Comparison of ENCODE assay signal across 9 mouse cellular contexts in the genomic region with DNA sequence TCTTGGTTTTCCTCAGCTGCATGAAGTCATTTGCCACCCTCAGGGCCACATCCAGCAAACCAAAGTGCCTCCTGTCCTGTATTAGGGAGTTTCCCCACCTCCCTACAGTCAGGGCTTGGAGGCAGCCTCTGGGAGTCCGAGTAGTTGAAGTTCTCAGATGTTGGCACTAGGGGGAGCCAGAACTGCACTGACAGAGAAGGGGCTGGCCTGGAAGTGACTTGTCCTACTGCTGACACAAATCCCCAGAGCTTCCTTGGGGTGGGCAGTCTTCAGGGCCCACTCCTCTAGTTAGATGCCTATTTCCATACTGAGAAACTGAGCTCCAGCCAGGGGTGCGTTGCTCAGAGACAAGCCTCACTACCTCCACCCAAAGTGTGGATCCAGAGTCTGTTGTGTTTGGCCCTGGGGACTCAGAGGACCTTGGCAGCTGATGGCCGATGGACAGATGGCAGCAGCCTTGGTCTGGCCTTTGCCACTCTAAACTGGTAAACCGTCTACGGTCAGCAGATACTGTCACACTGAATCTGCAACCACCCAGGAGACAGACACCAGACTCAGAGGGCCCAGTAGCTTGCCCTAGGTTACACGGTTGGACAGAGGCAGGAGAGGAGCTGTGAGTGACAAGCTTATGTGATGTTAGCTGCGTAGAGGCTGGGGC. TPM values are rescaled to one million over a fixed set of nuclear protein-coding genes. Genes with fewer than 3 reads are reported as not detected.
DNase-seq lines count a peak whose midpoint lies in the region; ATAC-seq and TF ChIP-seq lines count a peak whose summit lies in the region.
"Had no signal": no experiment of that assay in that cellular context is flagged by ENCODE, and none has a peak within 500 bp of the region (broad histone marks: within the 10 kb centered on the region; RNA-seq: fewer than 3 reads in every experiment).

No protein-coding gene starts in this region.

- no peak overlapping the region for H3K9ac ChIP-seq in limb, embryonic 13.5 days
- H3K9ac ChIP-seq in stomach, embryonic 15.5 days = no peak overlapping the region

- no peaks in the 10 kb centered on the region for H3K27me3 ChIP-seq in kidney, adult 2 months (replicated peaks; ENCODE audit: control insufficient read depth, insufficient read depth, low read length)
- H3K27me3 ChIP-seq in limb, embryonic 13.5 days = no peaks in the 10 kb centered on the region
- H3K27me3 ChIP-seq in stomach, embryonic 15.5 days (replicated peaks) = no peaks in the 10 kb centered on the region

- H3K4me1 ChIP-seq in kidney, adult 2 months (ENCODE audit: control insufficient read depth, insufficient read depth, low read length) = no peaks in the 10 kb centered on the region
- peaks cover 28% of the 10 kb centered on the region for H3K4me1 ChIP-seq in limb, embryonic 13.5 days
- H3K4me1 ChIP-seq in stomach, embryonic 15.5 days = peaks cover 24% of the 10 kb centered on the region

- TF ChIP-seq POLR2A in kidney, adult 2 months (IDR thresholded peaks at IDR 0.05; ENCODE audit: low read depth, low read length) = no peak

- no peak overlapping the region for H3K27ac ChIP-seq in kidney, adult 2 months (ENCODE audit: insufficient read depth, low read depth, low read length)
- H3K27ac ChIP-seq in limb, embryonic 13.5 days = peak overlapping the region; percentile 15; the same call in 1 of the 2 replicates
- H3K27ac ChIP-seq in stomach, embryonic 15.5 days = peak overlapping the region; percentile 21; the same call in 1 of the 2 replicates

- H3K4me2 ChIP-seq in limb, embryonic 13.5 days (replicated peaks) = no peak overlapping the region
- H3K4me2 ChIP-seq in stomach, embryonic 15.5 days = no peak overlapping the region

- DNase-seq in CD4-positive helper T cell, adult 2 months (ENCODE audit: low read depth, low spot score) = peak; percentile 75
- DNase-seq in adrenal gland, adult 8-10 months = peak; percentile 73
- peak; percentile 85 for DNase-seq in embryo, embryonic 11 days
- DNase-seq in heart, adult 8-10 months (ENCODE audit: low spot score) = peak; percentile 87
- DNase-seq in kidney, adult 2 months = peak; percentile 85
- DNase-seq in monocyte, adult 2 months (ENCODE audit: low read depth in 1 of 2, low spot score in 2 of 2) = peak; percentile 58 to 69

- TF ChIP-seq CTCF in kidney, adult 2 months (conservative IDR thresholded peaks at IDR 0.05; ENCODE audit: insufficient read depth, insufficient read length, low read depth, low read length) = peak; percentile 97

- H3K4me3 ChIP-seq in kidney, adult 2 months (ENCODE audit: insufficient read depth, low read depth, low read length) = no peak overlapping the region
- no peak overlapping the region for H3K4me3 ChIP-seq in limb, embryonic 13.5 days
- no peak overlapping the region for H3K4me3 ChIP-seq in stomach, embryonic 15.5 days (replicated peaks)
- H3K4me3 ChIP-seq: erythroblast, embryonic 14.5 days had no signal

- ATAC-seq in limb, embryonic 13.5 days (ENCODE audit: low FRiP score, low read depth) = 0 out of 2 replicates have a peak, but pooled peaks have one; percentile 39
- ATAC-seq in stomach, embryonic 15.5 days (ENCODE audit: insufficient read depth, low FRiP score, low read depth) = peak; percentile 16; the same call in 1 of the 2 replicates

- H3K9me3 ChIP-seq in limb, embryonic 13.5 days = no peaks in the 10 kb centered on the region
- no peaks in the 10 kb centered on the region for H3K9me3 ChIP-seq in stomach, embryonic 15.5 days

- H3K36me3 ChIP-seq in kidney, adult 2 months (ENCODE audit: control insufficient read depth, insufficient read depth, low read length) = no peaks in the 10 kb centered on the region
- H3K36me3 ChIP-seq in limb, embryonic 13.5 days = no peaks in the 10 kb centered on the region
- H3K36me3 ChIP-seq in stomach, embryonic 15.5 days = no peaks in the 10 kb centered on the region

- 37% methylated on average over 7 of the region's 7 CpGs for WGBS in kidney, adult 2 months
- WGBS in limb, embryonic 13.5 days = 56% methylated on average over 7 of the region's 7 CpGs
- 49% methylated on average over 7 of the region's 7 CpGs for WGBS in stomach, embryonic 15.5 days

RNA-seq across cellular contexts. Expression of a gene that starts 10.3 kb away (rescaled TPM):
- 10 to 100 TPM; 24.1 to 57.3 (median 40.1) TPM for total RNA-seq in adrenal gland, adult 8-10 months (2022)
- total RNA-seq in heart, adult 8-10 months (2022) = 100 to 1,000 TPM; 656 to 809 (median 697) TPM
- polyA plus RNA-seq in kidney, adult 2 months (2012; rRNA removed) = 31.6 and 47.4 TPM in 2 replicates
- 42.0 and 49.8 TPM in 2 replicates for polyA plus RNA-seq in limb, embryonic 13.5 days (2015; fragmentation: Nextera tagmentation; extraction: Ambion mirVana)
- 21.8 and 22.1 TPM in 2 replicates for polyA plus RNA-seq in stomach, embryonic 15.5 days (2015; fragmentation: Nextera tagmentation; extraction: Ambion mirVana)

RNA-seq across cellular contexts. Expression of a gene that starts 14.5 kb away (rescaled TPM):
- total RNA-seq in adrenal gland, adult 8-10 months (2022) = 100 to 1,000 TPM in 3 of 4 experiments, 10 to 100 TPM in 1; 96.0 to 134 (median 120) TPM
- 100 to 1,000 TPM; 111 to 143 (median 126) TPM for total RNA-seq in heart, adult 8-10 months (2022)
- 228 and 289 TPM in 2 replicates for polyA plus RNA-seq in kidney, adult 2 months (2012; rRNA removed)
- 43.5 and 45.6 TPM in 2 replicates for polyA plus RNA-seq in limb, embryonic 13.5 days (2015; fragmentation: Nextera tagmentation; extraction: Ambion mirVana)
- 59.6 and 65.3 TPM in 2 replicates for polyA plus RNA-seq in stomach, embryonic 15.5 days (2015; fragmentation: Nextera tagmentation; extraction: Ambion mirVana)

RNA-seq across cellular contexts. Expression of a gene that starts 32.4 kb away (rescaled TPM):
- total RNA-seq in adrenal gland, adult 8-10 months (2022) = 10 to 100 TPM; 42.7 to 61.4 (median 51.8) TPM
- 100 to 1,000 TPM; 102 to 131 (median 114) TPM for total RNA-seq in heart, adult 8-10 months (2022)
- polyA plus RNA-seq in kidney, adult 2 months (2012; rRNA removed) = 21.1 and 23.6 TPM in 2 replicates
- 29.5 and 29.7 TPM in 2 replicates for polyA plus RNA-seq in limb, embryonic 13.5 days (2015; fragmentation: Nextera tagmentation; extraction: Ambion mirVana)
- polyA plus RNA-seq in stomach, embryonic 15.5 days (2015; fragmentation: Nextera tagmentation; extraction: Ambion mirVana) = 17.4 and 19.7 TPM in 2 replicates

RNA-seq across cellular contexts. Expression of a gene that starts 45.0 kb away (rescaled TPM):
- 10 to 100 TPM in 3 of 4 experiments, 1 to 10 TPM in 1; 8.5 to 18.9 (median 13.8) TPM for total RNA-seq in adrenal gland, adult 8-10 months (2022)
- total RNA-seq in heart, adult 8-10 months (2022) = 10 to 100 TPM; 15.6 to 23.2 (median 20.7) TPM
- 7.0 and 7.2 TPM in 2 replicates for polyA plus RNA-seq in kidney, adult 2 months (2012; rRNA removed)
- polyA plus RNA-seq in limb, embryonic 13.5 days (2015; fragmentation: Nextera tagmentation; extraction: Ambion mirVana) = 37.2 and 39.5 TPM in 2 replicates
- polyA plus RNA-seq in stomach, embryonic 15.5 days (2015; fragmentation: Nextera tagmentation; extraction: Ambion mirVana) = 18.3 and 20.3 TPM in 2 replicates

RNA-seq across cellular contexts. Expression of a gene that starts 56.4 kb away (rescaled TPM):
- not detected for total RNA-seq in adrenal gland, adult 8-10 months (2022)
- total RNA-seq in heart, adult 8-10 months (2022) = not detected
- not detected in 2 replicates for polyA plus RNA-seq in kidney, adult 2 months (2012; rRNA removed)
- polyA plus RNA-seq in limb, embryonic 13.5 days (2015; fragmentation: Nextera tagmentation; extraction: Ambion mirVana) = 0.19 and 0.23 TPM in 2 replicates
- 0.09 and 0.12 TPM in 2 replicates for polyA plus RNA-seq in stomach, embryonic 15.5 days (2015; fragmentation: Nextera tagmentation; extraction: Ambion mirVana)
- polyA plus RNA-seq: erythroblast, embryonic 14.5 days had no signal
